Mouse (Mus musculus) 3T3-L1 (cell line): ENCODE results near the gene Trmt61a.

Source experiments
- DNase-seq: peaks from one replicate; pipeline ENCODE4 v3.0.0-alpha.2; 2015; ENCODE audit warnings: low read depth, low spot score

Gene Trmt61a

GRCm38 (mm10) chr12:111672176-111672575 is 5.7 kb upstream of the Trmt61a start, which contains the start of gene Ckb:
Gene Ckb (minus strand): TSS chr12:111672338.
- DNase-seq: no peak

- DNase-seq: no peak
Observed at GRCm38 (mm10) chr12:111672581-111672980, 5.3 kb upstream of the Trmt61a start.

GRCm38 (mm10) chr12:111674850-111675486 is 2.9 kb upstream of the Trmt61a start:
- no peak for DNase-seq

GRCm38 (mm10) chr12:111675797-111676580 is 1.9 kb upstream of the Trmt61a start:
- no peak for DNase-seq

- peak; percentile 56 for DNase-seq
Observed at GRCm38 (mm10) chr12:111677421-111677820, 484 bp upstream of the Trmt61a start.

- DNase-seq: no peak
Observed at GRCm38 (mm10) chr12:111678670-111678933, 697 bp downstream of the Trmt61a start.

- DNase-seq: peak; percentile 58
Observed at GRCm38 (mm10) chr12:111678997-111679396, 1.1 kb downstream of the Trmt61a start.

GRCm38 (mm10) chr12:111680661-111681060 is 2.8 kb downstream of the Trmt61a start:
- DNase-seq: no peak

GRCm38 (mm10) chr12:111681305-111681704 is 3.4 kb downstream of the Trmt61a start:
- no peak for DNase-seq

GRCm38 (mm10) chr12:111682003-111682402 is 4.1 kb downstream of the Trmt61a start:
- DNase-seq: no peak

GRCm38 (mm10) chr12:111682806-111683205 is 4.9 kb downstream of the Trmt61a start:
- DNase-seq: no peak

- no peak for DNase-seq
Observed at GRCm38 (mm10) chr12:111686390-111686789, 8.5 kb downstream of the Trmt61a start.

GRCm38 (mm10) chr12:111687350-111688068 is 9.6 kb downstream of the Trmt61a start:
- DNase-seq: peak; percentile 42

- DNase-seq: no peak
Observed at GRCm38 (mm10) chr12:111688069-111688428, 10.1 kb downstream of the Trmt61a start.

- no peak for DNase-seq
Observed at GRCm38 (mm10) chr12:111689426-111689825, 11.5 kb downstream of the Trmt61a start.

GRCm38 (mm10) chr12:111691346-111691872 is 13.5 kb downstream of the Trmt61a start:
- DNase-seq: peak; percentile 88

- no peak for DNase-seq
Observed at GRCm38 (mm10) chr12:111692899-111693298, 15.0 kb downstream of the Trmt61a start.

GRCm38 (mm10) chr12:111693341-111694270 is 15.7 kb downstream of the Trmt61a start:
- no peak for DNase-seq

- DNase-seq: no peak
Observed at GRCm38 (mm10) chr12:111694271-111694781, 16.4 kb downstream of the Trmt61a start.

GRCm38 (mm10) chr12:111694880-111695804 is 17.2 kb downstream of the Trmt61a start:
- DNase-seq: no peak
